Mouse (Mus musculus) layer of hippocampus, adult 18-20 months (tissue): Measurements from ENCODE around the gene Spon2. TPM values are rescaled to one million over a fixed set of nuclear protein-coding genes. Genes with fewer than 3 reads are reported as not detected.

Source experiments
- DNase-seq, 2 experiments: peaks; one replicate each; pipeline ENCODE4 v3.0.0; 2022; ENCODE audit warnings: low spot score in 2 of 2
- total RNA-seq, 2 experiments: library from RNA; stranded (reverse); gene quantifications; 2 replicates each; pipeline ENCODE4 v1.2.3; 2021

Gene Spon2
- total RNA-seq, 2 experiments from 2014 or later = 0.20 to 0.28 TPM

DNA sequence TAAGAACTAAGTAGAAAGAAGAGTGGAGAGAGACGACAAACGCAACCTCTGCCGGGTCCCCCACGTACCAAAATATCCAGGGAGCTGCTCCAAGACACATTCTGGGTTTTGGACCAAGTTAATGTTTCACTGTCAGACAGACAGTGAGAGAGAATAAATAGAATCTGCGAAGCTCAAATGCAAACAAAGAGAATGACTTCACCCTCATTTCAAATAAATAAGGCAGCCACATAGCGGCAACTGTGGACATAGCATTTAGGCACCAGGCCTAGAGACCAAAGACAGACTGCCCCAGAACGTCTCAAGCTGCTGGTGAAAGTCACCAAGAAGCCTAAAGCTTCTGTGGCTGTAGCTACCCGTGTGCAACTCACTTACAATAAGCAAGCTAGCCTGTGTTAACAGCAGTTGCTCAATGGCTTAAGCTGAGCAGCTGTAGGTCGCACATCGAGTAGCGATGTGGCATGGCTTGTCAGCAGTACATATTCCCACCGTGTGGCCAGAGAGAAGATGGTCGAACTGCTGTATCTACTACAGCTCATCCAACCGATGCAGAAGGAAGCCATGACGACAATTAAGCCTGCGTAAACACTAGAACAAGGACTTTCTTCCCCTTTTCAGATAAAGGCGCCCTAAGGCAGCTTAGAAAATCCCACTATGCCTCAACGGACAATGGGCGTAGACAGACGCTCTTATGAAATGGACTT is 643 bp upstream of the Spon2 start:
- DNase-seq = no peak

DNA sequence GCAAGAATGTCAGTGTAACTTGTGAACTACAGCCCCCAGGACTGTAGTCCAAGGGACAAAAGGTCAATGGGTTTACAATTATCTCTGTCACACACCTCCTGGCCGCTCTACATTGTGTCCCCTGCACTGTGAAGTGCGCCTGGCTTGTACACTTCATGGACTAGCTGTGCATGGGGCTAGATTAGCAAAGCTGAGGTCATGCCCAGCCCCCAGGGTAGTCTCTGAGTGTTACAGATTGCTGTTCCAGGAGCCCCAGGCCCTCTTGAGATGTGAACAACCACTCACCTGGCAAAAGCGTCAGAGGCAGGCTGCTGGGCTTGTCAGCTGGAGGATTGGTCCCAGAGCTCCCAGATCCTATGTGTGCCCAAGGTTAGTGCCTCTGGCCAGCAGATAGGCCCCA is 592 bp downstream of the Spon2 start:
- no peak for DNase-seq

DNA sequence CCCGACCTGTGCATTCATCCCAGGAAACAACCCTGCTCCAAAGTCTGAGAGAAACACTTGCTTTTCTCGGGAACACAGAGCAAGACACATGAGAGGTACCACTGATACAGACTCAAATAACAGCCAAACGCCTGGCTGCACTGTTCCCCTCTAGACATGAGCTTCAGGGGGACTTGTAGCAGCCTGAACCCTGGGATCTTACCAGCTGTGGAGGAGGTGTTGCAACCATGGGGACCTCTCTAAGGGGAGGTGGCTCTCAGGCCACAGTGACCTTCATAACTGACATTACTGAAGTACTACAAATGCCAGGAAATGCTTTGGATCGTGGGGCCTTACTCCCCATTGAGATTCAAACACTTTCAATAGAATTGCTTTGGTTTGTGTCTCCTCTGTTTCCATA is 3.5 kb downstream of the Spon2 start:
- DNase-seq = no peak

DNA sequence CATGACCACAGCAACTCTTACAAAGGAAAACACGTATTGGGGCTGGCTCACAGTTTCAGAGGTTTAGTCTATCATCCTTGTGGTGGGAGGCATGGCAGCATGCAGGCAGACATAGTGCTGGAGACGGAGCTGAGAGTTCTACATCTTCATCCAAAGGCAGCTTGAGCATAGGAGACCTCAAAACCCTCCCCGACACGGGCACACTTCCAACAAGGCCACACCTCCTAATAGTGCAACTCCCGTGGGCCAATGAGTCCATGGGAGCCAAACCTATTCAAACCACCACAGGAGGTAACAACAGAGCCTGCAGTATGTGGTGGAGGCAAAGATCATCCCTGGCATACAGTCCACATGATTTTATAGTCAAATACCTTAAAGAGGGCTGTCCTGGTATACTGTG is 7.0 kb downstream of the Spon2 start:
- DNase-seq = no peak

- DNase-seq = no peak
Measured at GRCm38 (mm10) chr5:33210515-33210914, 7.7 kb downstream of the Spon2 start.

DNA sequence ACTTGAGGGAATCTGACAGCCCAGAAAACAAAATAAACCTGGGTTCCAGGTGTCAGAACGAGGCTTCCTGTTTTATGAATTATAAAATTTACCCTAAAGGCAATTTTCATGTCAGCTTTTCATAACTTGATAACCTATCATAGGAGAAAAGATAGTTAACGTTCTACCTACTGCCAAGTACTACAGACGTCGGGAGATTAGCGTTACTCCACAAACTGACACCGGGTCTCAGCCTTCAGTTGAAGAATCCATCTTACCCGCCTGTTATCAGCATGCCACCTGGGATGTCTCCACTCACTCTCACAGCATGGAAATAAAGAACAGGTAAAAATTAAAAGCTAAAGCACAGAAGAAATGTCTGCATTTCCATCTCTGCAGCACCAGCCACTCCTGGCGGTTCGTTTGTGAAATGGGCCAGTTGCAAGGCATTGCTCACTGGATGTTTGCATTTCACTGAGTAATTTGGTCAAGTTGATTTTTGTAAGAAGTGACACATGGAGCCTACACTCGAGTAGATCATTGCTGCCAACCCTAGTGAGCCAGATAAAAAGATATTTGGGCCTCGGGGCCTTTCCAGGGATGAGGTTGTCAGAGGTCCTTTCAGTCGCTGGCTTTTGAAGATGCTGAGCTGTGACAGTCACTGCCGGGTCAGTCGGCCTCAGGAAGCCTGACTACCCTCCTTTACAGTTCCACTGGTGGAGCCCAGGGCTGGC is 9.6 kb downstream of the Spon2 start:
- DNase-seq = no peak

DNA sequence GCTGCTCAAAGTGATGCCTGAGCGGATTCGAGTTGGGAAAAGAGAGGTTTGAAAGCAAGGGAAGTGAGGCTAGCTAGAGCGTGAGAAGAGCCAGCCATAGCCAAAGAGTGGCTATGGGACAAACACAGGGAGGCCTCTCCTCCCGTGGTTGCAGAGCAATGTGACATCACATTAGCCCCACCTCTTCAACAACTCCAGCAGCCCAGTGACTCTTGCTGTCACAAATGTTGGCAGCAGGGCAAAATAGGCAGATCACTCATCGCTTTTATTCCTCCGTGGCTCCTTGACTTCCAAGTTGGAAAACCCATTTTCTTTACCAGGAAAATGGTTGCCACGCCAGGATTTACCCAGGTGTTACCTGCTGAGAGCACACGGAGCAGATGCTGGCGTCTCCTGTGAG is 11.1 kb downstream of the Spon2 start:
- no peak for DNase-seq

DNA sequence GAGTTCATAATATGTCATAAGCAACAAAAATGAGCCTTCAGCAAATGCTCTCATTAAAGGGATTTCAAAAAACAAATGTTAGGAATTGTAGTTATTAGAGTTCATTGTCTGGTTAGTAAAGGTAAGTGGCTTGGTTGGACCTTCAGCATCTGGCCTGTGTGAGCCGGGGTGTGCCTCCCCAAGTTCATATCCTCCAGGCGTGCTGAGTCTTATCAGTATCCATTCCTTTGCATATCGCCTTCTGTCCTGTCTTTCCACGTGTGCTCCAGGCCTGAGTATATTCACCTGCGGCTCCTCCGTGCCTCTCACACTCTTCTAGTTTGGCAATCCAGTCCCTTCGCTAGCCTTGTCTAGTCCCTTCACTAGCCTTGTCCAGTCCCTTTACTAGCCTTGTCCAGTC is 11.9 kb downstream of the Spon2 start:
- DNase-seq = no peak

DNA sequence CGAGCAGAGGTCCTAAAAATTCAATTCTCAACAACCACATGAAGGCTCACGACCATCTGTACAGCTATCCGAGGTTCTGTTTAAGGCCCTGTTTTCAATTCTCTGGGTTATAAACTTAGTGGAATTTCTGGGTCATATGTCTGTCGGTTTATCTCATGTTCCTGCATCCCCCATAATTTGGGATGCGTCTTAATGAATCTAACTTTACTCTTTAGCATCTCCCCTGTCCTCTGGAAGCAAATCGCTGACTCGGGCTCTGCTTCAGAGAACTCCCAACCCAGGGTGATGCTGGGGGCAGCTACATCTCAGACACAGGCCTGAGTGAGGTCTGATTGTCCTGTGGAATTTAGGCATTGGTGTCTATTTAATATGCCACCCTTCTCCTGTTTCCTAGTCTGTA is 14.0 kb downstream of the Spon2 start:
- no peak for DNase-seq

DNA sequence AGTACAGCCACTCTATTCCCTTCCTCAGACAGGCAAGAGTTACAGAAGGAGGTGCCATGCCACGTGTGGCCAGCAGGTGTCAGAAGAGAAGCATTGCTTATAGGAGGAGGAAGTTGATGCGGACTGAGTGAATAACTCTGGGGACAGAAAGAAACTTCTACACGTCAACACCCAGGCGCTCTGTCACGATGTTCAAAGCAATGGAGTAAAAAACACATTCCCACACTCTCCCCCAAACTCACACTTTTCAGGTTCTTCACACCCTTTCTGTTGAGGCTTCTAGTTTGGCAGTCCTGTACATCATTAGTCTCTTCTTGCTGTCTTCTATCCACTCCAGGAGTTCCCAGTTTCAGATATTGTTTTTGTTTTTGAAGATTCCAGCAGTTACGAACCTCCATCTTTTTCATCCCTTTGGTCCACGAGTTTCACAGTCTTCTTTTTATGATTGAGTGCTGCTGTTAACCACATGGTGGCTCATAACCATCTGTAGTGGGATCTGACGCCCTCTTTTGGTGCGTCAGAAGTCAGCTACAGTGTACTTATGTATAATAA is 14.5 kb downstream of the Spon2 start:
- DNase-seq = peak; percentile 60 to 85

GRCm38 (mm10) chr5:33203171-33203565 is 15.1 kb downstream of the Spon2 start:
- DNase-seq = no peak

DNA sequence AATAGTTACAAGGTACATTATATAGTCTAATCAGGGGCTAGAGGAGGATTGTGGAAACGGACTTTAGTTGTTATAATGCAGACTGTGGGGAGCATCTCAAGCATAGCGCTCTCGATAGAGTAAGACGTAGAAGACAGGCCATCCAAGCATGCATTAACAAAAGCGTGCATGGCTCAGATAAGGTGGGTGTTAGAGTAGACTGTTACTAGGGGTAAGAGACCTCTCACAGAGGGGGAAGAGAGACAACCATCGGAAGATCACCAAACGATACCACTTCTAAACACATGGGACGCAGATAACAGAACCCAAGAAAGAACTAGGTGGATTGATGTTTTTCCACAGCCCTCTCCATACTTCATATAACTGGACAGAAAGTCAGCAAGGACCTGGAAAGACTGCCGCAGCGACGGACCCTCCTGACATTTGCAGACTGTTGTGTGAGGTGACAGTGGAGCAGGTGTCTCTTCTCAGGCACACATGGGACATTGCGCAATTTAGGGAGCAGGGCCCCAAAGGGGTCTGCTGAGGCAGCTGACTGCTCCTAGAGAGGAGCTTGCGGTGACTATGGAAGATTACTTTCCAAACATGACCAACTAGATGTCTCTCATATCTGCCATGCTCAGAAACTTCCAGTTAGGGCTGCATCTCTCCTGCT is 15.6 kb downstream of the Spon2 start:
- no peak for DNase-seq

GRCm38 (mm10) chr5:33201697-33202096 is 16.6 kb downstream of the Spon2 start:
- DNase-seq = no peak

- DNase-seq = no peak
Measured at GRCm38 (mm10) chr5:33200071-33200470, 18.2 kb downstream of the Spon2 start.

GRCm38 (mm10) chr5:33195246-33195852 is 22.9 kb downstream of the Spon2 start:
- no peak for DNase-seq

GRCm38 (mm10) chr5:33193567-33193966 is 24.7 kb downstream of the Spon2 start:
- no peak for DNase-seq

Other genes with a start within 250 kb of the Spon2 start
- 1,000 to 10,000 TPM; 1,080 to 1,138 TPM for gene Ywhah, start 199.6 kb downstream of the Spon2 start, total RNA-seq
- gene Slc5a1, start 114.2 kb downstream of the Spon2 start, total RNA-seq = under 1 TPM; 0.13 to 0.20 TPM
- gene Ctbp1, start 56.5 kb upstream of the Spon2 start, total RNA-seq = 100 to 1,000 TPM; 288 to 309 TPM
- 100 to 1,000 TPM; 102 to 103 TPM for gene Maea, start 117.1 kb upstream of the Spon2 start, total RNA-seq
- gene Uvssa, start 160.1 kb upstream of the Spon2 start, total RNA-seq = 1 to 10 TPM; 5.5 to 6.0 TPM
- gene Nkx1-1, start 215.5 kb upstream of the Spon2 start, total RNA-seq = not detected